Mouse (Mus musculus) G1E (cell line): ENCODE data around the gene Lrrc61.

Experiments used
- CTCF ChIP-seq: IDR thresholded peaks from 2 replicates; pipeline ENCODE4 v1.5.1; 2012; ENCODE audit warnings: low read depth, low read length, inconsistent platforms, mixed read lengths
- GATA1 ChIP-seq: IDR thresholded peaks from 2 replicates; pipeline ENCODE4 v1.6.1; 2012; ENCODE audit warnings: borderline replicate concordance, low read length, inconsistent platforms, mixed read lengths
- GATA2 ChIP-seq: IDR thresholded peaks from 2 replicates; pipeline ENCODE4 v1.6.1; 2012; ENCODE audit warnings: low read depth, low read length, inconsistent platforms, borderline replicate concordance
- TAL1 ChIP-seq: conservative IDR thresholded peaks from 2 replicates; pipeline ENCODE4 v1.6.1; 2012; ENCODE audit warnings: low read depth, low read length, inconsistent platforms, mixed read lengths

- TF ChIP-seq GATA1 (no peak), CTCF (no peak), TAL1 (no peak), GATA2 (no peak)
These were observed 13.9 kb upstream of the Lrrc61 start for GRCm38 (mm10) chr6:48540721-48541120.
